Mouse (Mus musculus): ENCODE results near the gene Brca2.

DNA sequence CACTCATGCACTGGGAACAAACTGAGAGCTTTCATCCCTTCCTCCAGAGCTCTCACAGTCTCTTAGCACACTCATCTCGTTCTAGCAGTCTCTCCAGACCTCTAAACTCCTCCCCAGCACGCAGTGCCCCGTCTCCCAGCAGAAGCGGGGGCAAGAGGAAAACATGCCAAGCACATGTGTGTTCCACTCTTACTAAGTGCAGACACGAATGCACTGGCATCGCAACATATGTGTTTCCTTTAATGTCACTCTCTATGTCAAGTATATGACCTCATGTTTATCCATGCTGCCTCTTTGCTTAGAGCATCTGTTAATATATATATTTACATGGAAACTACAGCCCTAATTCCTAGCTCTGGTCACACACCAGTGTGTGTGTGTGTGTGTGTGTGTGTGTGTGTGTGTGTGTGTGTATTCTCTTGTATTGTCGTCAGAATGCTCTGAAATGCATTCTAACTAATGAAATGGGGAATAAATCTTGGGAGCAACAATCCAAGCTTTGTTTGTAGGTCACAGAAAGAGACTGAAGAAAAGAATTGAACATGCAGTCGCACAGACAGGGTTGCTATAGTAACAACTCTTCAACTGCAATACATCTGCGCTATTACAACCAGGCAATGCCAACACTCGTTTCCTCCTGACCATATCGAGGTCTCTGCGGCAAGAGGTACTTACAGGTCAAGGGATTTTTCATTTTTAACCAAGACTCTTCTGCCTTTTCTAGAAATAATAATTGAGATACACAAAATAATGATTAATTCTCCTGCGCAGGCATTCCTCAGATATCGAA, 79.2 kb downstream of the Brca2 start:
- no peak for TF ChIP-seq CTCF (IDR thresholded peaks at IDR 0.05; ENCODE audit: control insufficient read depth, insufficient read depth, low read length)
- TF ChIP-seq POLR2A (IDR thresholded peaks at IDR 0.05; ENCODE audit: borderline replicate concordance, control insufficient read depth, low read depth, low read length), result no peak
